Mouse (Mus musculus): ENCODE results near the gene Rpl9.
A peak's percentile ranks its signal among the peaks of the same experiment; 100 is the strongest.

Gene Rpl9

DNA sequence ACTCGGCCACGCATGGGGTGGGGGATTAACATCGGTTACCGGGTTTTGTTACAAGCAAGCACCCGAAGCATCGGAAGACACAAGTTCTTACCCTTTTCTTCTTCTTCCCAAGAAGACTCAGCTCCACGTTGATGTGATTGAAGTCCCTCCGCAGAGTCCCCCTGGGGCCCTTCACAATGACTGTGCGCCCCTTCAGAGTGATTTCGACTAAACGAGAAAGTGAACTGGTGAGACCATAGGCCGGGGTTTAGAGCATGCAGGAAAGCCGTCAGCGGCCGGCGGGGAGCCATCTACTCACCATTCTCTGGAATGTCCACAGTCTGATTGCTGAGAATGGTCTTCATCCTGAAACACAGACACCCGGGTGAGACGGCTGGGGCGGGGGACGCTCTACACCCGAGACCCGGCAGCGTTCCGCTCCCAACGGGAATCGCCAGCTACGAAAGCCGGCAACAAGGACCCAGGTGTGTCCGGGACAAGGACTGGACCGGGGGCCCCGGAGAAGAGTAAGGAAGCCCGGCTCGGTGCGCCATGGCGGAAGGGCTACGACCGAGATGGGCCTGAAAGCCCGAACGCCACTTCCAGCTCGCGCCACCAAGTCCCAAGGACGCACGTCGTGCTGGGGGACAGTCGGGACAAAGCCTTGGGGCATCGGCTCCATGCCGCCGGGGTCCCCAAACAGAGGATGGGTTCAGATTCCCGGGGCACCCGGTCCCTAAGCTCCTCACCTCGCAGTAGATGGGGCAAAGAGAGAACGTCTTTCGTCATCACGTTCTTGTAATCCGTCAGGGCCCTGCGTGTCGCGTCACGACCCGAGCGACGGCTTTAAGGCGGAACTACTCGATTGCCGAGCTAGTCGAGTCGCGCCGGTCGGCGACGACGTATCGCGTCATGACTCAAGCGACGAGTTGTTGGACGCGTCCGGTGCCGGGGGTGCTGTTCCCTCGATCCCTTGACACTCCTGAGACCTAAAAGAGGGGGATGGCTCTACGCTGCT, at the start of gene Rpl9, which contains the start of gene Lias:
Rpl9 (minus strand) TSS at position 797 of the 997 bp plus-strand sequence.
Lias (plus strand) TSS at position 850 of the 997 bp plus-strand sequence.
- peak; percentile 99 for DNase-seq

DNA sequence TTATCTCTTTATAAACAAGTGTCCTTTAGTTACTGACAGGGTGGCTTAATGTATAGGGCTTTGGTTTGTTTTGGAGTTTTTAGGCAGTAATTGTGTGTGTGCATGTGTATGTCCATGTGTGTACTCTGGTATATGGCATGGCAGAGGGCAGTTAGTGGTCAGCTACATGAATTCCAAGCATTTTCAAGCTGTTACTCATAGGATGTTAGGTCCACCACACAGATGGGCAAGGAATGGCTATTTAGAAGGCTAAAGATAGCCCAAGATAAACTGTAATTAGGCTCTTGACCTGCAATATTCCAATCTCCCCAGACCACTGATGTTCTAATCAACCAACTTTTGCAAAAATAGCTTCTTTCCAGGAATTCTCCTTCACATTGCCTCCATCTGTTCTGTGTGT, 46.8 kb upstream of the Rpl9 start:
- no peak for DNase-seq

DNA sequence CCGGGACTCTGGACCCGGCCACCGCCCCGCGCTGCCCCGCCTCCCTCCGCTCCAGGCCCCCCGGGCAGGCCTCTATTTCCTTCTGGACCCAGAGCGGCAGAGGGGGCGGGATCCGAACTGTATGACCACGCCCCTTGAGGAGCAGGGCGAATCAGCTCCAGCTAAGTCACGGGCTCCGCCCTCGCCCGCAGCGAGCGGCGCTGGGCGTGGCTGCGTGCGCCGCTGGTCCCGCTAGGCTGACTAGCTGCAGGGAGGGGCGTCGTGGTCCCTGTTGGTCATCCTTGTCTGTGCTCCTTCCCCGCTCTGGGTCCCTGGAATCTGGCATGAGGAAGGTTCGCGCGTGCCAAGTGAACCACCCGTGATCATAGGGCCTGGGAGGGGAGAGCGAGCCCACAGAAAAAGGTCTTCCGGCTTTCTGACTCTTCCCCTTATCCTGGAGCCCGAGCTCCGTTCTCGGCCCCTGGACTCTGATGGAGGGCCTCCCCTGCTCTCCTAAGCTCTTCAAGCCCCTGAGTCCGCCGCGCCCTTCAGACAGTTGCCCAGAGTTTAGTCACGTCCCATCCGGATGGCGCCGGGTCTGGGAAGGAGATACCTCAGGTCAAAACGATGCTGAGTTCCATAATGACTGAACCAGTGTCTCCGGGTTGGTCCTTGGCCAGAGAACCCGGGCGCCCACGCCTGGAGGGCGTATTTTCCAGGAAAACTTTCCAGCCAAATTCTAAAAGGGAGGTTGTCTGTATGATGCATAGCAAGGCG, 44.7 kb upstream of the Rpl9 start, which contains the start of gene Ugdh:
Ugdh (minus strand) TSS at position 144 of the 756 bp plus-strand sequence.
- DNase-seq, result peak; percentile 95

DNA sequence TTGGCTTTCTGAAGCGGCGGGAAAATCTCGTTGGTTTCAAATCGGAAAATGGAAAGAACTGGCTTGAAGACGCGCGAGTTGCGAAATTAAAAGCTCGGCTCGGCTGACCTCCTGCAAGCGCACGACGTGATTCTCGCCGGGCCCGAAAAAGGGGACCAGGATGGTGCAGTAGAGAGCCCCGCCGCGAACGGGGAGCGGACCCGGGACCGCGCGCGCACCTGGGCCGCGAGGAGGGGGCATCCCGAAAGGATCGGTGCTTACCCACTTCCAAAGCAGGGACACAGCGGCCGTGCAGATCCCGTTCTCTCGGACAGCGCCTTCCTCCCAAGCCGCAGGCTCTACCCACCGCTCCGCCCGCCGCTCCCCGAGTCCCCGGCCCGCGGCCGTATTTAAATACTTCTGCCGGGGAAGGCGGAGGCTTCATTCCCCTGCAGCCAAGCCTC, 44.1 kb upstream of the Rpl9 start:
- DNase-seq, result no peak

DNA sequence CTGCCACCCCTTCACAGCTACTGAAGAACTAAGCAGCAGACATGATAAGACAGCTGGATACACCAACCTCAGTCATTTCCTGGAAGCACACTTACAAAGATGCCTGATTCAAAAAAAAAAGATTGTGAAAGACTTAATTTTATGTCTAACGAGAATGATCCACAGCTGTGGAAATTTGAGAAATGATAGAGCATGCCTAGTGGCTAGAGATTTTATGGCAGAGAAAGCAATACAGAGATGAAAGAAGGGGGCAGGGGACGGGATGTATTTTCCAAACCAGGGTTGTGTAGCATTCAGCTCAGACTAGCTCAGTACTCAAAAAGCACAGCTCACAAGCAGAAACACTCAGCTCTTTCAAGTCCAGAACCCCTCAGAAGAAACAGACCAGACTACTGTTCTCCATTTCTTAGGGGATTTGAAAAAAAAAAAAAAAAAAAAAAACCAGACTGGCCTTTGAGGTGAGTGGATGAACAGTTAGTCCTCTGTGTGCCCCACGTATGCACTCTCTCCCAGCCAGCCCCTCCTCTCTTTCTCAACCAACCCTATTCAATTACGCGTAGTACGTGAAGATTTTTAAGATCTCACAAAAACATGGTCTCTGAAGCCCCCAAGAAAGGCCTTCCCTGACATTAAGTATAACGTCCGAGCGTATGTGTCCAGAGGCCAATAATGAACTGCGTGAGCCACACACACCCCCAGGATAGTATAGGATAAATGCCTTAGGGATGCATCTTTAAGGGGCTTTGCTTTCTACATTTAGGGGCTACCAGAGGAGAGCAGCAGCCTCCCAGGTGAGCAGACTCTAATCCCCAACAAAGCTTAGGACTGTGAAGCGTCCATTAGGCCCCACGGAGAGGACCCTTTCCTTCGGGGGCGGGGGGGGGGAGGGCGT, 43.5 kb upstream of the Rpl9 start:
- DNase-seq, result no peak

DNA sequence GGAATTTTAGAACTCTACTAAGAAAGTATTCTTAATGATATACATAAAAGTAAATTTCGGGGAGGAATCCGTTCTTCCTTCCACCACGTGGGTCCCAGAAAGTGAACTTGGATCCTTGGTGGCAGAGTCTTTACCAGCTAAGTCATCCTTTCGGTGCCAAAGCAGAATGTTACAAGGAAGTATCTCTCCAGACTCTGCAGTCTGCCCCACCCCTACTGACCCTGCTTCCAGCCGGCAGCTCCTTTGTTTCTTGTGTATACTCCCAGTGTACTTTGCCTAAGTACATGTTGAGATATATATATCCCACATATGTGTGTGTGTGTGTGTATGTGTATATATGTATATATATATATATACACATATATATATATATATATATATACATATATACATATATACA, 38.2 kb upstream of the Rpl9 start:
- DNase-seq, result no peak

GRCm38 (mm10) chr5:65428321-65428720, 37.1 kb upstream of the Rpl9 start:
- DNase-seq, result no peak

DNA sequence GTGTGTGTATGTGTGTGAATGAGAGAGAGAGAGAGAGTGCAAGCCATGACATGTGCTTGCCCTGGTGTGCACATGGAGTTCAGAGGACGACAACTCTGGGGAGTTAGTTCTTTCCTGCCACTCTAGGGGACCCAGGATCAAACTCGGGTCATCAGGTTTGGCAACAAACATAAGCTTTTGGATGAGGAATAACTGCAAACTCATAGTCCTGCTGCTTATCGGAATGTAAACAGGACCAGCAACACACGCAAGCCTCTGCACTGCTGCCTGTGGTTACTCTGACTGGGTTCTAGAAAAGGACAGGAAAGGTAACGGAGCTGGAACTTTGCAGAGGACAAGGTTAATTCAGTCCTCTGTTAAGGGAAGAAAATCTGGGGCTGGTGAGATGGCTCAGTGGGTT, 34.0 kb upstream of the Rpl9 start:
- DNase-seq, result no peak

- DNase-seq, result no peak
Measured at GRCm38 (mm10) chr5:65424215-65424614, 33.0 kb upstream of the Rpl9 start.

- DNase-seq, result no peak
Measured at GRCm38 (mm10) chr5:65422803-65423202, 31.6 kb upstream of the Rpl9 start.

DNA sequence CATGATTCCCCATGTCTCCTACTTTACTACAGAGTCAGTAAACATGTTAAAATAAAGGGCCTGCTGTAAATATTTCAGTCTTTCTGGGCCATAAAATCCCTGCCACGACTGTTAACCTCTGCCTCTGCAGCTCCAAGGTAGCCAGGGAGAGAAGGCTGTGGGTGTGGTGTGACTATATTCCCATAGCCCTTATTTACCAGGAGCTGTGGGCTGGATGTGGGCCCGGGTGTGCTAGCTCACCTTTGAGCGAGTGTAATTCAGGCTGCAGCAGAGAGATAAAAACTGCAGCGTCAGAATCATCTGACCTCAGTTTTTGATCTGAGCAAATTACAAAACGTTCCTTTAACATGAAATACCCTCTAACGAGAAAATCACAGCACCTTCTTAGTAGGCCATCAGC, 29.6 kb upstream of the Rpl9 start:
- no peak for DNase-seq

GRCm38 (mm10) chr5:65419136-65419535, 27.9 kb upstream of the Rpl9 start:
- no peak for DNase-seq

DNA sequence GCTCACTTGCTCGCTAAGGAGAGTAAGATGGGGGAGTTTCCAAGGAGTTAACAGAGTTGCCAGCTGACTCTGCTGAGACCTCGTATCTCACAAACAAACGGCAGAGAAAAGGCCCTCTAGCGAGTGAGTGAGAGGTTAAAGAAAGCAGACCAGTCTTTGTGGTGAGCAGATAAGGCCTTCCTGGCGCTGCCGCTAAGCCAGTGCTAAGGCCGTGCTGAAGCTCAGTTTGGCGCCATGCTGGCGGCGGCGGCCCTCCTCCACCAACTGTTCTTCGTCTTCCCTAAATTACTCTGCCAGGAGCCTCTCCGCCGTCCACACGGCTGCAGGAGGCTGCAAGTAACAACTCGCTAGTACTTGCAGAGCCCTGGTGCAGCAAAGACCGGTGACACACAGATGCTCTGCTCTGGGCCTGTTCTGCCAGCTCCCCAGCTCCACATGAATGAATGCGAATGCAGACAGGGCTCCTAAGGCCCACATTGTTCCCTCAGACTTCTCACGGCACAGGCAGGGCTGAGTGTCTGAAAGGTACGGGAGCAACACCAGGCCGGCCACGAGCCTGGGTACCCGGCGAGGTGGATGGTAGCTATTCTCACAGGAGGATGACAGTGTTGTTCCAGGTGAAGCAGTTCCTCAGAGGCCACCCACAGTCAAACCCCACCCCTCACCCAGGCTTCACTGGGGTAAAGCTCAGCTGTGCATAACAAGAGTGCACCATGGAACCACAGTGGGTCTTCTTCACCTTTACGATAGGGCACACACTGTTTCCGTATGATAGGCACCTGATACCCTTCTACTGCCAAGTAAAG, 24.6 kb upstream of the Rpl9 start:
- no peak for DNase-seq

DNA sequence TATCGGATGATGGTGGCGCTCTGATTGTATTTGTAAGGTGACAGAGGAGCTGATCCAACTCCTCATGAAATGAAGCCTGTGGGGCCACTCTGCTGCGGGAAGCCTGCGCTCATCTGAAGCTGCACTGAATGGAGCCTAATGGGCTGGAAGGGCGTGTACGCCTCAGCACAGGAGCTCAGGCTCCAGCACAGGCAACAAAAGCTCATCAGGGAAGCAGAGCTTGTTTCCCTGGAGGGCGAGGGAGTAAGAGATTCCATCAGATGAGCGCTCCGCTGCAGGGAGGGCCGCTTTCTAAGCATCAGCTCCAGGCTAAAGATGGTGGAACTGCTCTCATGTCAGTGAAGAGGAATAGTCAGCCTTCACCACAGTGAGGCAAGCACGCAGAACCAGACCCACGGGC, 16.7 kb upstream of the Rpl9 start:
- DNase-seq, result no peak

DNA sequence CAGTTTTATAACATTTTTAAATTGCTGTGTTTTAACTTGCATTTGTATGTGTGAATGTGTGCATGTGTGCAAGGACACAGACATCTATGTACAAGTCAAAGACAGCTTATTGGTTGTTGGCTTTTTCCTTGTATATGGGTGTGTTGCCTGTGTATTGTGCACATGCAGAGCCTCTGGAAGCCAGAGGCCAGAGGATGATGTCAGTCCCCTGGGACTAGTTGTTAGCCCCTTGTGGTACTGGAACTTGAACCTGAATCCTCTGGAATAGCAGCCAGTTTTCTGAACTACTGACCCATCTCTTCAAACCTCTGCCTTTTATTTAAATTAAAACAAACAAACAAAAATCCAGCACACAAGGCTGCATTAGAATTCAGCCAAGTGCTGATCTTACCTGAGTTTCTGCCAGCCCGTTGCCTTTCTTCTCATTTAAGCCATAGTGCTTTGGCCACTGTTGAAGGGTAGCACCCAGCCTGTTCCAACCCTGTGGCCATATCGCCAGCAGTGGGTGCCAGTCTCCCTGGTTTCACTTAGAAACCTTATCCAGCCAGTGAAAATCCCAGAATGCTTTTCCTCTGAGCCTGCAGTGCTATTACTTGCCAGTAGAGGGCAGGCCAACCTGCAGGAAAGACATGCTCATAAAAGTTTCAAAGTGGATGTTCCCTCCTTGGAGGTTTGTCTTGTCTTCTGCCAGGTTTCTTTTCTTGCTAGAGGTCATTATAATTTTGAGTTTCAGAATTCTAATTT, 10.2 kb upstream of the Rpl9 start:
- peak; percentile 80 for DNase-seq

GRCm38 (mm10) chr5:65394425-65394824, 3.2 kb upstream of the Rpl9 start:
- DNase-seq, result no peak

DNA sequence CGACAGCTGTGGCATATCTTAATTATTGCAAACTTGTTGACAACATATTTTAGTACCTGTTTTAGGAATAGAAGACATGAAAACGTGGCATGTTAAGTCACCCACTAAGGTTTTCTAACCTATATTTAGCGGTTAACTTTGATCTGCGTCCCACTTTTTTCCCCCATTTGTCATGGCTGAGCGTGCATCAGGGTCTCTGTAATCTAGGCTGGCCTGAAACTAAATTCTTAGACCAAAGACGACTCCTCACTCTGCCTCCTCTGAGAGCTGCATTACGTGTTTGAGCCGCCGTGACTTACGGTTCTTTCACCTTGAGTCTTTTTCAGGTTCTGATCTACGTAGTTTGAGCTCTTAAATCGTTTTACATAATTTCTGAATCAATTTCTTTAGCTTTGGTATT, 509 bp upstream of the Rpl9 start:
- no peak for DNase-seq

GRCm38 (mm10) chr5:65387008-65387867, 4.0 kb downstream of the Rpl9 start:
- no peak for DNase-seq

GRCm38 (mm10) chr5:65385704-65386103, 5.5 kb downstream of the Rpl9 start:
- DNase-seq, result no peak

GRCm38 (mm10) chr5:65374746-65375145, 16.5 kb downstream of the Rpl9 start:
- DNase-seq, result no peak
